Mouse (Mus musculus) spleen, postnatal 14 days (tissue): Measurements from ENCODE around the gene Cdh6.

Experiments used
- DNase-seq, 2 experiments: peaks; one replicate each; pipeline ENCODE4 v3.0.0; 2021 to 2022; ENCODE audit warnings: low spot score in 2 of 2

Gene Cdh6

DNA sequence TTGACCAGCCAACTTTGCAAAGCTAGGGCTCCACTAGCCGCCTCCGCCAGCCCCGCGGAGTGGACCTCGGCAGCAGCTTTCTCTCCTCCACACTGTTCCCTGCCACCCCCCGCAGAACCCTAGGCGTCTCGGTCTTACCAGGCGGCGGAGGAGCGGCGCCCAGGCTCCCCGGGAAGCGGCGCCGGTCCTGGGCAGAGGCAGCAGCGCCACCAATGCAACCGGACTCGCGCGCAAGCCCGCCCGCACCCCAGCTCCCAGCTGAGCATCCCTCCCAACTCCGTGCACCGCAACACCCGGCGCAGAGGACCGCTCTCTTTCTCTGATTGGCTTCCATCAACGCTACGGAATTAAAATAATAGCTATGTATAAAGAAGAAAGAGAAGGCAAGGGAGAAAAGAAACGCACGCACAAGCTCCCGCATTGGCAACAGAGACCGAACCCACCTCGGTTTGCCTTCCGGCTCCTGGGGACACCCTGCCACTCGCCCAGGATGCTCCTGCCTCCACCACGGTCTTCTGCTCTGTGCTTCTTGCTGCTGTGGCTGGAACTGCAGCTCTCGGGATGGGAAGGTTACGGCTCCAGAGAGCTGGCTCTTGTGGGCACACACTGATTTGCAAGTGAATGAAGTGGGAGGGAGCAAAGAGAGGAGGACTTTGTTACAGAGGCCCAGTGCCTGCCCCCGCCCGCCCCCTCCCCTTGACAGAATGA, at the start of gene Cdh6:
Cdh6 (minus strand) TSS at position 605 of the 708 bp plus-strand sequence.
- no peak for DNase-seq

DNA sequence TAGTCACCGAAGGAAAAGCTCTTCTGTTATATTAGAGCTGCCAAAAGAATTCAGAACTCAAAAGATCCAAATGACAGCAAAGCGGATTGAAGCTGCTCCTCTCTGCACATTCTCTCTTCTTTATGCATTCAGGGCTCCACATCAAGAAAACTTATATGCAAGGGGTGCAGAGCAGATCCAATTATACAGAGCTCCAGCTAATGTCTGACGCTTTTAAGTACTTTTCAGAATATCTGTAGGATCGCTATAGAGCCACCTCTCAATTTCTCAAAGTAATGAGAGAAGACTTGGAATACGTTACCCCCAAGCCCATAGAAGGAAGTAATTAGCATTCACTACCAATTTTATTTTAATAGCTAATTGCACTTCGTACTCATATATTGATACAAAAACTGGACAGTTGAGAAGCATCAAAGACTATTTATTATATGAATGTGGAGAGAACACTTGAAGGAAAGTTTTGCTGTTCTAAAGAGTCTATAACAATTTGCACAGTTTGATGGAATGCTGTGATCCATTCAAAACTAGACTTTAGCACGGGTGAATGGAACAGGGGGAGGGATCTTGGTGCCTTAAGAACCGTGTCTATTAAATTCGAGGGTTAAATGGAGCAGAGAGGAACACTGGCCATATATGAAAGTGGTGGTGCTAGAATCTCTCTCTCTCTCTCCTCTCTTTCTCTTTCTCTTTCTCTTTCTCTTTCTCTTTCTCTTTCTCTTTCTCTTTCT, 46.4 kb upstream of the Cdh6 start:
- no peak for DNase-seq

DNA sequence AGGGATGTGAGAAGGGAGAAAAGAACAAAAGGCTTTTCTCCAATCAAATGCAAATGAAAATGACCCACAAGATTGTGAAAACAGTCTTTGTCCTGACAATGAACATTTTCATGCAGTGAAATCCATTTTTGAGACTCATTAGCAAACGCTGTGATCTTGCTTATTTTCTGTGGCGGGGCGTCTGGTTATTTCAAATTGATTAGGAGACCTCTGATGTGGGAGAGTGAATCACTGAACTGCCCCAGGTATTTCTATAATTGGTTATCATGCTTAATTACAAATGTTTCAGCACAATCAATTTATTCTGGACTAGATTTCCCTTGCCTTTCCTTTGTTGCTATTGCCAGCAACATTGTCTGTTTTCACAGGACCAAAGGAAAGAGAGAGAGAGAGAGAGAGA, 44.3 kb upstream of the Cdh6 start:
- no peak for DNase-seq

DNA sequence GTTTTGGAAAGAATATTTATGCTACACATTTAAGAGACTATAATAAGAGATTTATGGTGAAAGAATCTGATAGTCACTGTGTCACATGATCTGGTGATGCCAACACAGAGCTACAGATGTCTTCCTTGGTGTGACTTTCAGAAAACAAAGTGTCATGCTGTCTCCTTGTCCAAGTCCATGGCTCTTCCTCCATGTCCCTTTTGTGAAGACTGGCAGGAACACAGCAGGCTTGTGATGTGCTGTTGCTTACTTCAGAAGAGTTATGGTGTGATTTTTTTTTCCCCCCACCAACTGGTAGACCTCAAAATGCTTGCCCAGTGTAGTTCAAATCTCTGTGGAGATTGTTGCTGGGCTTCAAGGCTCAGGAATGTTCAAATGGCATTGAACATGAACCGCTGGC, 43.7 kb upstream of the Cdh6 start:
- no peak for DNase-seq

DNA sequence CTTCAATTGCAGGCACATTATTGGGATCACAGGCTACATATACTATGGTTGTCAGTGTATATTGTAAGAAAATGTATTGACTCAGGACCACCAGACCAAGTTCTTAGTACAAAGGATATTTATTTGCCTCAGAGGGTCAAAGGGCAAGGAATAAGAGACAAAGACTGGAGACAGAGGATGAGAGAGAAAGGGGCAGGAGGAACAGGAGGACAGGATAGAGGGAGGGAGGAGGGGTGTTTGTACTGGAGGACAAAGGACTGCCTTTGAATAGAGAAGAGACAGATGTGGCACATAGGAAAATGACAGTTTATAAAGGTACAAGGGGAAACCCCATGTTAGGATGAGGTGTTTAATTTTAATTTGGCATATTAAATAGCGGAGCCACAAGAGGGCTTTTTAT, 39.5 kb upstream of the Cdh6 start:
- DNase-seq, result no peak

DNA sequence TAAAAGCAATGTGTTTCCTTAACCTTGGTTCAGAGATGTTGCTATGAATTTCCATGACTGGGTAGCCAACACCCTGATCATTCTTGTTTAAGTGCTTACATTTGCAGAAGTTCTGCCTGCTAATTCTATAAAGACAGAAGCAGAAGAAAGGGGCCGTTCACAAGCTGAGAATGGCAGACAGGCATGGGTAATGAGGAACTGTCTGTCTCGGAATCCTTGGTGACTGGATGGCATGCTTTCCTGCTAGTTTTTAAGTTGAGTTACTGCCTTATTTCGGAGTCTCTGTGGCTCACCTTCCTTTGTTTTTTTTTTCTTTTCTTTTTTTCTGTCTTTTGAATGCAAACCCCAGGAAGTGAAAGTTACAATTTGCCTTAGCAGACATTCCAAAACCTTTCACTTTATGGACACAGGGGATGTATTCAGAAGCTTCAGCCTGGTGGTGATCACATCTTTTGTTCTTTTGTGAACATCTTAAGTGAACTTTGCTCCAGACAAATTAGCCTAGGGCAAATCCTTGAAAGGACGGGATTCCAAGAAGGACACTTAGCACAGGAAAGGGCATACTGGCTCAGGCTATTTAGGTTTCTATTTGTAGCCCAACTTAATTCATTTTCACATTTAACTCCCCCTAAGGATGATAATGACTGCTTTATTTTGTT, 38.7 kb upstream of the Cdh6 start:
- no peak for DNase-seq

DNA sequence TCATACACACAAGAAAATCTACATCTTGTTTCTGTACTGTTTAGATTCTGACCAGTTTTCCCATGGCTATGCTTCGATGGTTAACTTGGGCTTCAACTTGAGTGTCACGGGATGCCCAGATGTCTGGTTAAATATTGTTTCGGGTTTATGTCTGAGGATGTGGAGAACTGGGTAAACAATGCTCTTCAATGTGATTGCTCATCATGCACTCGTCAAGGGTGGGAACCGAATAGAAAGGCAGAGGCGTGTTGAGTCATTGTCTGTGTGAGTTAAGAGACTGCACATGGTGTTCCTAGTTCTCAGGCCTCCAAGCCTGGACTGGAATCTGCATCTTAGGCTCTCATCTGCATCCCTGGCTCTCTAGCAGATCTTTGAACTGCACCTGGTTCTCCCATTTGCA, 36.7 kb upstream of the Cdh6 start:
- DNase-seq, result no peak

DNA sequence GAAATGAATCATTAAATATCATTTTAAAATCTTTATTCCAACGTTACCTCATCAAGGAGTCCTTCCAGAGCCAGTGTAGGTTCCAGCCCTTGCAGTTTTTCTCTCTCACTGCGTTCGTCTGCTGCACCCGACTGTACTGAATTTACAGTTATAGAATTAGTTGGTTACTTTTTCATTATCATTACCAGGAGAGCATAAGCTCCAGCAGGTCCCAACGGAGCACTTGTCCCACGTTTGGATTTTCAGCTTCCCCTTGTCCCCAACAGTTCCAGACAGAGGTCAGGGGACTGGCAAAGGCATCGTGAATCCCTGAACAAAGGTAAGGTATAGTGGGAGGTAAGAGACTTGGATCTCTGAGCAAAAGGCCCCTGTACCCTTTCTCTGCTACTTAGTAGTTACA, 35.2 kb upstream of the Cdh6 start:
- DNase-seq, result no peak

DNA sequence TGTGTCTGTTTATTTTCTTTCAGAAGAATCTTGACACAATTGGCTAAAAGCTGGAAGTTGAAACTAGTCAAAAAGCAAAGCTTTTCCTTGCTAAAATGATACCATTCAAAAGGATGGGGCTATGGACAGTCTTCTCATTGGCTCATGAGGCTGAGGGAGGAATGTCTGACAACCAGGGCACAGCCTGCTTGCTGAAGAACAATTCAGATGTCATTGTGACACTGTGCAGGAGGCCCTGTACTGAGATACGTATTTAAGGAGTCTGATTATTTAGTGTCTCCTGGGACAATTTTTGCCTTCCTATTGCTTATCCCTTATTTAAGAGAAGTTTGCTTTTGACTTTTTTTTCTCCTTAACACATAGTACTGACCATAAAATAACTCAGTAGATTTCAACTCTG, 22.8 kb upstream of the Cdh6 start:
- no peak for DNase-seq

DNA sequence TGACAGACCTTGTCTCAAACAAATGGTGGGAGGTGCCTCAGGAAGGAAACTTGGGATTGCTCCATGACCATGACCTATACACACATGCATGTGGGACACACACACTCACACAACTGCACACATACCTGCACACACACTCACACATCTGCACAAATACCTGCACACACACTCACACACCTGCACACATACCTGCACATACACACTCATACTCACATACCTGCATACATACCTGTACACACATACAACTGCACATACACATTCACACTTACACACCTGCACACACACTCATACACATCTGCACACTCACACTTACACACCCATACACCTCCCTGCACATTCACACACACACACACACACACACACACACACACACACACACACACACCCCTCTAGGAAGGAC, 20.6 kb upstream of the Cdh6 start:
- DNase-seq, result no peak

DNA sequence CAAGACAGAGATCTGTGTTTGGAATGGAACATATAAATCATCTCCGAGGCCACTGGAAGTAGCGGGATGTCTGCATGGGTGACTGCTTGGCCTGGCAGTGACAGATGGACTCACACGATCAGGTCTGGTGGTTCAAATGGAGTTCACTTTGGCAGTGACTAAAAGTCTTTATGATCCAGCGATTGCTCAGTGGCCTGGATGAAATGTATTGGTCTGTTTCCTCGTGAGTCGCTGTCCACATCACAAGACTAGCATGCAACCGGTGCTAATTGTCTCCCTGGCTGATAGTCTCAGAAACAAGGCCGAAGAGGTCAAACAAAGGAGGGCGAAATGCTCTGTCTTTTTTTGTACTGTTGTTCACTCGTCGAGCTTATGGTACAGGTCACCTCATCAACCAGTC, 19.6 kb upstream of the Cdh6 start:
- no peak for DNase-seq

DNA sequence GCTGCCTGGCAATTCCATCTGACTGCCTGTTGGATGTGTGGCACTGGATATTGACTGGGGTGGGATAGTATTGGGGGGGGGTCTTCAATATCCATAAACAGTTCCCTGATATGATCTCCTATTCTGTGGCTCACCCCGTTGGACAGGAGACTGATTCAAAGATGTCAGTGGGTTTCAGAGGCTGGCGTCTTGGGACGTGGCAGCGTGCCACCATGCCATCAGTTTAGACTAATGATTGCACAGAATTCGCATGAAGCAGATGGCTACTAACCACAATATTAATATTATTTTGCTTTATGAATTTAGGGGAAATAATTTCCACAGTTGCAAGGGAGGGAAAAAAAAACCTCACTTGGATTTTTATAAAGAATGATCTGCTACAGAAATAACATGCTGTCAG, 10.2 kb upstream of the Cdh6 start:
- no peak for DNase-seq

DNA sequence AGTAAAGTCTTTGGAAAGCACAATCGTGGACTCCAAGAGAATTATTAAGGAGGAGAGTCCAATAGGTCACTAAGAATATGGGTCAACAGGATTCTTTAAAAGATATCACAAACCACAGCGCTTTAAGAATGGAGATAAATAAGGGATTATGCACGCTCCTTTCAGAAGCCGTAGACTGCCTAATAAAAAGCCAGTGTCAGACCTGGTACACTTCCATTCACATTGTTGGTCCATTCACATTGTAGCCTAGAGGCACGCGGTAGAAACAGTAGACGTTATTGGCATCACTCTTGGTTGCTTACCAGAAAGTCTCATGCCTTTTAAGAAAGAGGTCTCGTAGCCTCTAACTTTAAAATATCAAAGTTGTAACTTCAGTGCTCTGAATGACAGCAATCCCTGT, 8.0 kb upstream of the Cdh6 start:
- DNase-seq, result no peak

DNA sequence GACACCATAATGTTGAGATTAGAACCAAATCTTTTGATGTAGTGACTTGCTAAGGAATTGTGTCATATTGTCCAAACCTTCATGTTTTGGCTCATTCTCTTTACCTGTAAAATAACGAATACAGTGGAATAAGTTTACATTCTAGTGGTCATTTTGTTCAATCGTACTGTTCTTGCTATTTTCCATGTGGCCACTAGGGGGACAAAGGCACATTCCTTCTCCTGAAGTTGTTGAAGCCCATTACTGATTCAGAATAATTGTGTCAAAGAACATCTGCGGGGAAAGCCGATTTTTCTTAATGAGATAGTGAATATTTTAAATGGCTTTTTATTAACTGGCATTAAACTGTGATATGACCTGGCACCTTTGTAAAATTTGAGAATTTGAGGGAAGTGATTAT, 7.5 kb upstream of the Cdh6 start:
- DNase-seq, result no peak

DNA sequence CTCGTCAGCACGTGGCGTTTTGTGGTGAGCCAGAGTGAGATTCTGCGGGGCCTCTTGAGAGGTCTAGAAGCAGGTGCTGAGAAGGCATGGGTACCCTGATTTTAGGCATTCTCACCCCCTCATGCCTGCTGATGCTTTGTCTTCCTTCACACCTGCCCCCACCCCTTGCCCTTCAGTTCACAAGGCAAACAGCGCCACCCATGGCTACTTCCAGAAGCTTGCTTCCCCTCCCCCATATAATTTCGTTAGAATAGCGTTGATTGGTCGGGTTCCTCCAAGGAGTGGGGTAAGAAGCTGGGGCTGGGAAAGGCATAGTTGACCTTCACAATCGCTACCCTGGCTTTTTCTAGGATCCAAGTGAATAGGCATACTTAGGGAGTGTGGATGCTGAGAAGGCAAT, 2.5 kb upstream of the Cdh6 start:
- no peak for DNase-seq

DNA sequence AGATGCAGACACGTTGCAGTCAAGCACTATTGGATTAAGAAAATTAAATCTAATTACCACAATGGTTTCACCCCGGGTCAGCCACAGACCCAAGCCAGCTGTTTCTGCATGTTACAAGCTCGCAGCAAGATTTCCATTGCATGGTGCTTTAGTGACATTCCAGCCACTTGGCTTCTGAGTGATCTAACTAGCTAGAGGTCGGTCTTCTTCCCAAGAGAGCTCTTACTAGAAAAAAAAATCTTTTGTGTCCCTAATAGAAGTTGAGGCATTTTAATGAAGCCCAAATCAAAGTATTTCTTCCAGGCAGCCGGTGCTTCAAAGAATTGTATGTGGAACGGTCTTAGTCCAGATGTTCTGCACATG, 1.1 kb upstream of the Cdh6 start:
- DNase-seq, result no peak

DNA sequence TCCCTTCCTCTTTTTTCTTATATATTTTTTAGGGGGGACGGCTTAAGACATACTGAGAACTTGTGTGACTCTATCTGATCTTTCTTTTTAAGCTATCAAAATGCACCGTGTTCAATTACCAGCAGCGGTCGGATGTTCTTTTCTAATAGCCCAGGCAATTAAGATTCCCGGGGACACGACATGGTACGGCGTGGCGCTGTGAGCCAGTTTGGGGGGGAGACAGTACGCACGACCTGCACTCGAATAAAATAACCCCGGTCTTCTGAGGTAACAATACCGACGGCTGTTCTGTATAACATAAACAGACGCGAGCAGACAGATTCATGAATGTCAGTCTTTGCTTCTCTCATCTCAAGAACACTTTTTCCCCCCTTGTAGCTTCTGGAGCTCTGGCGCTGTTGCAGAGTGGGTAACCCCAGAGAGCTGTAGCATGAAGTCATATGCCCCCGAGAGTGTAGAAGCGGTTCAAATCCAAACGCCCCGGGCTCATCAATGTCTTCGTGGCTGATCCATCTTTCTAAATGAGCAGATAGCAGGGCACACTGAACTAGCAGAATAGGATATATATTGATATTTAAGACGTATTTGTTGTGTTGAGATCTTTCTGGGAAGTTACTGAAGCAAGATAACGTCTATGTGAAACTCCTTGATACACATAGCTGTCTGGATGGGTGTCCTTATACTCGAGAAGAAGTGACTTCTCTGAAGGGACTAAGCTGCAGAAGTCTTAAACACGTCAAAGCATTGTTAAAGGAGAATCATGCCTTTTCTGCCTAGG, 554 bp upstream of the Cdh6 start:
- no peak for DNase-seq

DNA sequence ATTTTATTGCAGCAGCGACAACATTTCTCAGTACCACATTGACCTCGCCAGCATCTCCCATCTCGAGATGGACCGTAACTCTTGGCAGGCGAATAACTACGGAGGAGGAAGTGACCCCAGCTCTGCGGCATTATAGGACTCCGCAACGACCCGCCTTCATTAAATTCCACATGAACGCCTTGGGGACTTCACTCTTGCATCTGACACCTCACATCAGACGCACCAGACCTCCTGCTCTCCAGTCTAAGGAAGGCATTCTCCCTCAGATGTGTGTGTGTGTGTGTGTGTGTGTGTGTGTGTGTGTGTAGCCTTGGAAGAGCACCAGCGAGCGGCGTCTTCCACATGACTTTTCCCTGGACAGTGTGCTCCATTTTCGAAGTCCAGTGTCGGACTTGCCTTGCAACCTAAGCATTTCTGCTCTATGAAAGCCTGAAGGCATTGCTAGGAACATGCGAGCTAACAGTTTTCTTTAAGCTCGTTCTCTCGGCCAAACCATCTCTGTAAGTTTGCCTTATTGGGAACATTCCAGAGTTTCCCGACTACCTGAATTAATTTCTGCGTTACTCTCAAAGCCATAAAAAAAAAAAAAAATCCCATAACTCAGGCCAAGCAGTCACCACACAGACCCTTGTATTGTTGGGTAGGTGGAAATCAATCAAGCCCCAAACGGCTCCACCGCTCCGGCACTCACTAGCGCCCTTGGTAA, 957 bp downstream of the Cdh6 start:
- no peak for DNase-seq

DNA sequence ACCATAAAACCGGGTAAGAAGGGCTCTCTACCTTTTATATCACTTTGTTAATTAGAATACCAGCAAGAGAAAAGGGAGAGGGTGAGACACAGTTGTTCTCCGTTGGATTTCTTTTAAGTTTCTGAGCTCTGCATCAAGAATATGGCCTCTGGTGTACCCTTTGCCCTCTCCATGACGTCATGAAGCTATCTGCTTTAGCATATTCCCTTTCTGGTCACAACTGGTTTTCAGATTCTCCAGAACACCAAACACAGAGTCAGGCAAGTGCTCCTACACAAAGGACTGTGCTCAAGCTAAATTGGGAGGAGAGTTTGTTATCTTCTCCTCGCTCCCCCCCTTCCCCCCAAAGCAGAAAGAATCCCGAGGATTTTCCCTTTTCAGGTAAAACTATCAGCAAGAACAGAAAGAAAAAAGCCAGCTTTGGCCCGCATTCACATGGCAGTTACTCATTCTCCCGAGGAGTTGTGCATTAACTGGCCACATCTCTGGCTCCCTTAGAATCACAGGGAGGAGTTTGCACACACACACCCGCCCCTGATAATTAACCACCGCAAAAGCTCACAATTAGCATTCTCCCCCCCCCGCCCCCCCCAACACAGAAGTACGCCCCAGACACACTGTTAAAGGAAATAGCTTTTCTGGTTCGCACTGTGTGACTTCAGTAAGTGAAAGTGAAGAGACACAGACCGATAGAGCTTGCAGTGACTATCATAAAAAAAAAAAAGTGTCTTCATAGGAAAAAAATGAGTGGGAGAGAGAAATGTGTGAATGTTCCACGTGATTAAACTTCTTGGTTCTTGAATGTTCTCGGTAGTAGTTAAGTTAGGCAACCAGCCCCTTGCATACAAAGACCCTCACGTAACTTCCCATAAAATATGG, 1.8 kb downstream of the Cdh6 start:
- no peak for DNase-seq

DNA sequence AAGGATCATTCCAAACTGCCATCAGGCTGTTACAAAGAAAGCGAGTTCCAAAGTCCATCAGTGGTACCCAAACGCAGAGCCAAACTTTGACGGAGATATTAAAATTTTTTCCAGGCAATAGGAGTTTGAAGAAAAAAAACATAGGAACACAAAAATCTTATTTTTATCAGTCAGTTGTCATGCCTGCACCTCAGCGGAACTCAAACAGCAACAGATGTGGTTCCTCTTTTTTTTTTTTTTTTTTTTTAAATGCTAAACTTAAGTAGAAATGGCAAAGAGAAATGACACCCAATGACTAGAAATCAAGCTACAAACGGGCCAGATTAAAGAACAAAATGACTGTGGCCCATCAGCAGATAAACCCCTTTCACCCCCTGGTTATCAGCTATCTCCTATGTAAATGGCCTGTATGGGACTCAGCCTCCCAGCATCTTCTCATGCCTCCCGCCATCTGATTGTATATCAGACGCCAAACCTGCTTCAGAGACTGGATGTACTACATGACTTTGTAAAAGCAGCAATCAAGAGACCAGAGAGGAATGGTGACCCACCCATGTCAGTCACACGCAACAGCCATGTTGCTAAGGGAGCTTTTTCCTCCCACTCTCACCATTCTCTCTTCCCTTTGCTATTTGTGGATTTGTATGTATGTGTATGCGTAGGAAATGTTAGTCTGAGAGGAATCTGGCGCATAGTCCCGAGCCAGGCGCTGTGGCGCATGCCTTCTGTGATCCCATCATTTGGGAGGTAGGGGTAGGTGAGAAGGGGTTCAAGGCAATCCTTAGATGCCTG, 8.2 kb downstream of the Cdh6 start:
- DNase-seq, result no peak
